Mouse (Mus musculus) urinary bladder, postnatal 4 days (tissue): ENCODE measurements around the gene Rabl2.

Experiments
- DNase-seq, 2 experiments: peaks; one replicate each; pipeline ENCODE4 v3.0.0; 2021 to 2022; ENCODE audit warnings: low spot score in 2 of 2

The Rabl2 gene

DNA sequence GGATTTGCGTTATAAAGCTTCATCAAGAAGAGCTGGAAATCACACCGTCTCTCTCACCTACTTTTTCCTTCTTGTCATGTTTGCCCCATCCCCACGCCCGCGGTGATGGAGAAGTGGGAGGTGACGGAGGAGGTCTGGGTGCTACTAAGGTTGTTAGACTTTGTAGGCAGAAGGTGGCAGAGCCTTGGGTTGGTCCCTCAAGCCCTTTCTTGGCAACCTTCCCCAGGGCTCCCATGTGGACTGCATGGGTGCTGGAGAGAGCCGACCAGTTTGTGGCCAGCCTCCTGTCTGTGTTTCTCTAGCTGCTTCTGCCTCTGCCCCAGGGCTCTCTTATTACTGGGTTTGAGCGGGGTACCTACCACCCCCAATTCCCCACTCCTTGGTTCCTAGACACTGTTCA lies 41.2 kb downstream of the Rabl2 start:
- DNase-seq, result no peak

GRCm38 (mm10) chr15:89548837-89549236 lies 42.9 kb downstream of the Rabl2 start:
- DNase-seq, result no peak

DNA sequence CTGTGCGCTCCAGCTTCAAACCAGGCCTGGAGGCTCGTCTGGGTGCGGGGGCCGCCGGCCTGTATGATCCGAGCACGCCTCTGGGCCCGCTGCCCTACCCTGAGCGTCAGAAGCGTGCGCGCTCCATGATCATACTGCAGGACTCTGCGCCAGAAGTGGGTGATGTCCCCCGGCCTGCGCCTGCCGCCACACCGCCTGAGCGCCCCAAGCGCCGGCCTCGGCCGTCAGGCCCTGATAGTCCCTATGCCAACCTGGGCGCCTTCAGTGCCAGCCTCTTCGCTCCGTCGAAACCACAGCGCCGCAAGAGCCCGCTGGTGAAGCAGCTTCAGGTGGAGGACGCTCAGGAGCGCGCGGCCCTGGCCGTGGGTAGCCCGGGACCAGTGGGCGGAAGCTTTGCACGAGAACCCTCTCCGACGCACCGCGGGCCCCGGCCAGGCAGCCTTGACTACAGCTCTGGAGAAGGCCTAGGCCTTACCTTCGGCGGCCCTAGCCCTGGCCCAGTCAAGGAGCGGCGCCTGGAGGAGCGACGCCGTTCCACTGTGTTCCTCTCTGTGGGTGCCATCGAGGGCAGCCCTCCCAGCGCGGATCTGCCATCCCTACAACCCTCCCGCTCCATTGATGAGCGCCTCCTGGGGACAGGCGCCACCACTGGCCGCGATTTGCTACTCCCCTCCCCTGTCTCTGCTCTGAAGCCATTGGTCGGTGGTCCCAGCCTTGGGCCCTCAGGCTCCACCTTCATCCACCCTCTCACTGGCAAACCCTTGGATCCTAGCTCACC lies 43.7 kb downstream of the Rabl2 start:
- no peak for DNase-seq

DNA sequence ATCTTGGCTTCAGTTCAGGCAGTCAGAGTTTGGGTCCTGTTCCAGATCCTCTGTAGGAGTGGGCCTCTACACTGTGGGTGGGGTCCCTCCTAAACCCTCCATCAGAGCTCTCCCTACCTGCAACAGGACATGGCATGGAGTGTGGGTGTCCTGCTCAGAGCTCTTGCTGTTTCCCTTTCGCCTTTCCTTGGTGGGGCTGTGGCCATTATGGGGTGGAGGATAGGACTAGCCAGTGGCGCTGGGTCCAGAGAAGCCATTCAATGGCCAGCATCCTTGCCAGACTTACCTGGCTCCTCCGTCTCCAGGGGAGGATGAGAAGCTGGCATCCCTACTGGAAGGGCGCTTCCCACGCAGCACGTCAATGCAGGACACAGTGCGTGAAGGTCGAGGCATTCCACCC lies 44.4 kb downstream of the Rabl2 start:
- DNase-seq, result no peak

- no peak for DNase-seq
These were observed 47.6 kb downstream of the Rabl2 start for GRCm38 (mm10) chr15:89544171-89544570.

DNA sequence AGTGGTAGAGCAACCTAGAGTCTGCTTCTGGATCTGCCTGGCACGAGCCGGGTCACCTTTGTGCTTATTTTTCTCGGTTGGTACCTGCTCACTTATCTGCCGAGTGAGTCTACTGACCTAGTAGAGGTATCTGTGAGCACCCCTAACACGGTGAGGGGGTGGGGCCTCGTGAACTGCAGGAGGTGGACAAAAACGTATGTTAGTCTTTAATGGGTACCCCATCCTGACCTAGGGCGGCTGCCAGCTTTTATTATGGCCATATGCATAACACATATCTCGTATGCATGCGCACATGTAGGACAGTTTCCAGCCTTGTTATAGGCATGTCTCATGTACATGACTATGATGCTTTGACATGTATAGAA lies 57.9 kb downstream of the Rabl2 start:
- no peak for DNase-seq

DNA sequence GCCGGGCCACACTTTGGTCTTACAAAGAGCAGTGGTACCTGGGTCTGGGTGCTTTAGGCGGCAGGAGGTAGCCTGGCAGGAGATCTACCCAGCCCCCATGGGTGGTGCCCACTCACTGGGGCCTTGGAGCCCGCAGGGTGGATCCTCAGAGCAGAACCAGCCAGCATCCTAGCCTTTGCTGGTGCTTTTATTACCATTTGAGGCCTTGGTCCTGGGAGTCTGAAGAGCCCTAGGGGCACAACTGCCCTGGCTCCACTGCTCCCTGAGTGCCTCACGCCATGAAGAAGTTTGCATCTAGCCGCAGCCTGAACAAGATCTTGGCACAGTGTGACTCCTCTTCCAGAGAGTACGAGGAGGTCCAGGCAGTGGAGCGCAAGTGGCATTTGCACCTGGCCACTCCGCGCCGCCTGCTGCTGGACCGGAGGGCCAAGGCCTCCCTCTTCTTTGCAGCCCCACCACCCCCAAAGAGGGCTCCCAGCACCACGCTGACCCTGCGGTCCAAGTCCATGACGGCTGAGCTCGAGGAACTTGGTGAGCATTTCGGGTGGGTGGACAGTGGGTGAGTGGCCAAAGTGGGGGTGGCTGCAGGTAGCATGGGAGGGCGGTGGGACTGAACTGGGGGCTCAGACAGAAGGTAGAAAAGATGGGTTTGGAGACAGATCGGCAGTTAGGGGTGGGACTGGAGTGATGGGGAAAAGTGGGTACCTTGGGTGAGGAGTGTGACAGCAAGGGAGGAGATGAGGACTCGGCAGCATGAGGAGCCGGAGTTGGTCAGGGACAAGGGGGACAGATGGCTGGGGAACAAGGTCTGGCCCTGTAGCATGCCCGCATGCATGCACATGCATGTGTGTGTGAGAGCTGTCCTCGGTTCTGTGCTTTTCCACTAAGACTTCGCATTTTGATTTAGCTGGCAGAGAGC lies 58.5 kb downstream of the Rabl2 start:
- DNase-seq, result no peak
